Mouse (Mus musculus) gastrocnemius, adult 8-10 months (tissue): ENCODE data around the gene Calb2. TPM values are rescaled to one million over a fixed set of nuclear protein-coding genes. Genes with fewer than 3 reads are reported as not detected.

Source experiments
- DNase-seq, 2 experiments: peaks; one replicate each; pipeline ENCODE4 v3.0.0; 2022; ENCODE audit warnings: low spot score in 2 of 2
- total RNA-seq, 4 experiments: library from RNA; stranded (reverse); gene quantifications; 2 replicates each; pipeline ENCODE4 v1.2.4; 2022

Gene Calb2
- not detected for total RNA-seq

DNA sequence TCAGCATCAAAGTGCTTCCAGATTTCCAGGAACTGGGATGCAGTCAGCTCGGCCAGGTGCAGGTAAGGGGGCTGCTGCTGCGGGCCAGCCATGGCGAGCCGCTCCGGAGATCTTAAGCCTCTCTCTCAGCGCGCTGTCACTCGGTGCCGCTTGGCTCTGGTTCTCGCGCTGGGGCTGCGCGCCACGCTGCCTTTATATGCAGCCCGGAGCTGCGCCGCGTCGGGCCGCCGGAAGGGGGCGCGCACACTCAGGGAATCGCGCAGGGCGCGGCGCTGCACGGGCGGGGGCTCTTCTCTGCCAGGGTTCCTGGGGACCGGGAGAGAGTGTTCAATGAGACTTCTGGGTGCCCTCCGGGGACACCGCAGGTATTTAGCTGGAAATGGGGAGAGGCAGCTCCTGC lies at the start of gene Calb2:
Calb2 (minus strand) TSS at position 165 of the 400 bp plus-strand sequence.
- DNase-seq: peak in 1 of 2 experiments; percentile 8

DNA sequence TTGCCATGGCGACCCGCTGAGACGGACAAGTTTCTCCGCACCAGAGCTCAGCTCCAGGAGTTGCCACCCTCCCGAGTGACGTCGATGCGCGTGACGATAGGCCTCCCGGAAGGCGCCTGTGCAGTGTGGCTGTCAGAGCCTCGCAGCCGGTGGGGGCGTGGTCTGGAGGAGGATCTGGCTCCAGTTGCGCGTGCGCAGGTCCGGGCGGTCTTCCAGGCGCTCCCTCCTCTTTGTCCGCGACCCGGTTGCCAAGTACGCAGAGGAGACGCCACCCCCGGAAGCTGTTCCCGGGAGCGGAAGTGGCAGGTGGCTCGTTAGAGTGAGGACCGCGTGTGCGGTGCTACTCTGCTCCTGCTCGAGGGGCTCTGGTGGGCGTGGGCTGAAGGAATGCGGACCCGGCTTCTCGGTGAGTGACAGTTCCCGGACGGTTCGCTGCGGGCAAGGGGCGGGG lies 49.7 kb upstream of the Calb2 start:
- peak; percentile 98 to 100 for DNase-seq

DNA sequence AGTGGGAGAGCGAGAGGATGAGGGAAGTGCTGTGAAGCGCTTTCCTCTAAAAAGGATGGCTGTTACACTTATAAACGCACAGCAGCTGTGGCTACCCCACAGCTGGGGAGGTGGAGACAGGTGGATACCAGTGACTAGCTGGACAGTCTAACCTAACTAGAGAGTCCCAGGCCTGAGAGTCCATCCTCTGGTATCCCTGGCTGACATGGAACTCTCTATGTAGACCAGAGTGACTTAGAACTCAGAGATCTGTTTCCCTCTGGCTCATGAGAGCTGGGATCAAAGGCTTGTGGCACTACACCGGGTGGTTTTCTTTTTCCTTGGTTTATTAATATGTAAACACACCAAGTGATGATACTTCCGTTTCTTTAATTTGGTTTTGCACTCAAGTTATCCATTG lies 49.2 kb upstream of the Calb2 start:
- no peak for DNase-seq

DNA sequence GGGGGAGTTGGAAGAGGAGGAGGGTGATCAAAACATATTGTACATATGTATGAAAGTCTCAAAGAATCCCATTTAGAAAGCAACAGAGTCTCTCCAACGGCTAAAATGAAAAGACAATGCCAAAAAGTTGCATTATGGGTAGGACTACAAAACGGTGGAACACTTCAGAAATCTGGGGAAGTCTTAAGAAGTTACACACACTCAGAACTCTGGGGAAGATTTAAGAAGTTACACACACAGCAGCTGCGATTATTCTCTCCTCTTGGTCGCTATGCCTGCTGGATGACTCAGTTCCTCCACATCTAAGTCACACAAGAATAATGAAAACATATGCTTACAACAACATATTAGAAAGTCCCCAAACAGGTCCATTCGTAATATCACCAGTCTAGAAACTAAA lies 48.2 kb upstream of the Calb2 start:
- no peak for DNase-seq

DNA sequence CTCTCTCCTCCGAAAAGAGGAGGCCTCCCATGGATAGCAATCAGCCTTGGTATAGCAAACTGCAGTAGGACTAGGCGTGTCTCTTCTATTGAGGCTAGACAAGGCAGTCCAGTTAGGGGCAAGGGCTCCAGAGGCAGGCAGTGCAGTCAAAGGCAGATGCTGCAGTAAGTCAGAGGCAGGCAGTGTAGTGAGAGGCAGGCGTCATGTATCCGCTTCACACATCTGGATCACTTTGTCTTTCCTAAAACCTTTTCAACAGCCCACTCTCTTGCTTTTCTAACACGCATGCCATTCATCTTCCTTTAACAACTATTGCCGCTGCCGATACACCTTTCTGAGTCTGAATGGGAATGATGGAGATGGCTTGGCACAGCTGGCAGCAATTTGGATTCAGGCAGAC lies 47.4 kb upstream of the Calb2 start, which contains the start of gene Cmtr2:
Cmtr2 (plus strand) TSS at position 301 of the 400 bp plus-strand sequence.
- DNase-seq: no peak

DNA sequence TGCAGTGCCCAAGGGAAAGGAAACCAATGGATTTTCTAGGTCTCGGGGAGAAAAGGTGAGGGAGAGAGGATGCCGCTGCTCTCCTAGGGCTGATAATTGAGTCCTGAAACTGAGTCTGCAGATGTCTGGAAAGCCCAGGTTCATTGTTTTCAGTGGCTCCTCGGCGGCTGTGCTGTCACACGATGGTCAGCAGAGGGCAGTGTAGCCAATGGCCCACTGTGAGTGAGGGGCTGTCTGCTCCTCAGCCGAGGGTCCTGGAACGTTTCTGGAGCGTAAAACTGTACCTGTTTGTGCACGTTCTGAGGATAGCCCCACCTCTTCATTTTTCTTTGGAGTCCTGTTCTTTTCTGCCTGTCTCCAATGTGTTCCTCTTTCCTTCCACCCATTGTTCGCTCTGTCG lies 33.8 kb upstream of the Calb2 start:
- DNase-seq: no peak

DNA sequence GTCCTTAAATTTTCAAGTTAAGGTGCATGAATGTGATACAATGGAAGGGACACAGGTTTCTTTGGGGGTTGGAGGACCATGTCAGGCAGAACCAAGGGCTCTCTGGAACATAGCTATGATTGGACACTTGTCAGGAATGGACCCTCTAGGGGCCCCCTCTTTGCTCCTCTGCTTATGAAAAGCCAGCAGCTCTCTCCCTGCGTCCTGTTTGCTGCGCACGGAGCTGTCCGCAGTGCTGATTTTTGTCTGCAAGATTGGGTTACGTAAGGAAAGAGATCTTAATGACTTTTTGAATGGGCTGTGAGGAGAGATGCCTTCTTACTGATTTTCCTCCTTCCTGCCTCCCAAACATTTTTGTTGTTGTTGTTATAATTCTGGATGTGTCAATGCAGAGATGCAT lies 28.7 kb upstream of the Calb2 start:
- DNase-seq: no peak

DNA sequence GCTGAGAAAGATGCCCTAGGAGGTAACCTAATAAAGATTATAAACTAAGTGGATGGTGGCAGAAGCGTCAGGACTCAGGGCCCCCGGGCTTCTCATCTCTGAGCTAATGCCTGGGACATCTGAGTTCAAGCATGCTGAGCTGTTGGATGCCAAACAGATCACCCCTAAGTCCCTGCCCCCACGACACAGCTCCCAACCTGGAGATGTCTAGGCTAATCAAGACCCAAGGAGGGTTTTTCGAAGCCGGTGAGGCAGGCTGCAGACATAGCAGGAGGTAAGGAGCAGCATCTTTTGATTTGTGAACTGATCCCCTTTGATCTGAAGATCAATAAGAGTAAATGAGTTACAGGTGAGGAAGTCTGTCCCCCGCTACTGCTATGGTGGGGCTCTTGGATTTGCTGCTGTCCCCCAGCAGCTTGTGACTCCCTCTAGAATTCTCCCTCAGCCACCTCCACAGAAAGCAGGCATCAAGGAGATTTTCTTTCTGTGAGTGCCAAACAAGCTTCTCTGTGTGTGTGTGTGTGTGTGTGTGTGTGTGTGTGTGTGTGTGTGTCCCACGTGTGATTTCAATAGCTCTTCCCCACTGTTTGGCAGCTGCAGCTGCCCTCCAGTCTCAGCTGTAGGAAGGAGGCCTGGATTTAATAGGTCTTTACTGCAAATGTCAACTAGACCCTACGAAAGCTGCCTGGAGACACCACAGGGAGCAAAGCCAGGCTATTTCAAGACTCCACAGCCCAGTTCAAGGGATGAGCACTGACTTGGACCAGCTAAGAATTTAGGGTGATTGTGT lies 21.1 kb upstream of the Calb2 start:
- no peak for DNase-seq

DNA sequence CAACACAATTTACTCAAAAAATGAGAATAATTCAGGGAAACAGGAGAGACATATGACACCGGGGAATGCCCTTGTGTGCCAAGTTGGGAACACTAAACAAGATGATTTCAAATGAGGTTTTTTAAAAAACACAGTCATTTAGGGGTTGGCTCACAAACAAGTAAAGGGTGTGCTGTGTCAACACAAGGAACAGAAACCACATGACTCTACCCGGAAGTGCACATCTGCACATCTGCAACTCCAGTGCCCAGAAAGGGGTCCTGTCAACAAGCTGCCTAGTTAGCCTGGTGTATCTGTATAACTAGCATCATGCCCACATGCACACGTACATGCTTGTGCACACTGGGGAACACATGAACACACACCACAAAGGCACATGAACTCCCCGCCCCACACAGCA lies 17.5 kb upstream of the Calb2 start:
- no peak for DNase-seq

DNA sequence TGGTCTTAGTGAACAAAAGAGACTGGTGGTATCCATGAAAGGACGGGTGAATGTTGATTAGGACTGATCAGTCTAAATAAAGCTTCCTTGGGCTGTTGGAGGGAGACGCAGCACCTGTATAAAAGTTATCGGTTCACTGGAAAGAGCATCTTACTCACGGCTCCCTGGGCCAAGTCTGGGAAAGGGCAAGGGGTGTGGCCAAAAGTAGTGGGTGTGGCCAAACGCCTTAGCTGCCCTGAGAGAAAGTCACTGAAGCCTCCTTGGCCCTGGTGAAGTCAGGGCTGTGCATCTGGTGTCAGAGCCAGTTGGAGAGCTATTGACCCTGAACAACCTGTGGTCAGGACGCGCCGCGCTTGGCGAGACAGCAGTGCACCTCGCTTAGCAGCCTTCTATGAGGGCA lies 15.7 kb upstream of the Calb2 start:
- DNase-seq: no peak

DNA sequence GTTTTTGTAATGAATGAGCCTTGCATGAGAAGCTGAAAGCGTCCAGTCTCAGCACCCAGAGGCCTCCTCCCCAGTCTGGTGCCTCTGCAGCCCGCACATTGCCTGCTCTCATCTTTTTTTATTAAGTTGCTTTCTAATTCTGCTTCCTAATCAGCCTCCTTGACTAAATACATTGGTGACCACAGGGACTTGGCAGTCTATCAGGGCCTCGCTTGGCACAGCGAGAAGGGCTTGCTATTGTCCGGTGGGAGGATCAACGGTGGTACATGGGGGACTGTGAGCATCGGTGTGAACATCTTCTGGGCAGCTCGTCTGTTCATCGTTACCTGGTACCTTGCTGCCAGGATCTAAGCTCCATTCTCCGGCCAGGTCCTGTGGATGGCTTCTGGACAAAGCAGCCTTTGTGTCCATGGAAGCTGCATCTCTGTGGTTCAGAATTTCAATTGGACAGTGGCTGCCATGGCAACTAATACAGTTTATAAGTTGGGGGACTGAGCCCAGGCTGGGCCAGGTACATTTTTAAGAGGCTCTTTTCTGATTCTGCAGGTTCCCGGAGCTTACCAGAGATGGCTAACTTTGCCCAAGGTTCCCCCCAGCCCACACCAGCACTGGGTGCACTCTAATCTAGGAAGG lies 14.8 kb upstream of the Calb2 start:
- DNase-seq: no peak

DNA sequence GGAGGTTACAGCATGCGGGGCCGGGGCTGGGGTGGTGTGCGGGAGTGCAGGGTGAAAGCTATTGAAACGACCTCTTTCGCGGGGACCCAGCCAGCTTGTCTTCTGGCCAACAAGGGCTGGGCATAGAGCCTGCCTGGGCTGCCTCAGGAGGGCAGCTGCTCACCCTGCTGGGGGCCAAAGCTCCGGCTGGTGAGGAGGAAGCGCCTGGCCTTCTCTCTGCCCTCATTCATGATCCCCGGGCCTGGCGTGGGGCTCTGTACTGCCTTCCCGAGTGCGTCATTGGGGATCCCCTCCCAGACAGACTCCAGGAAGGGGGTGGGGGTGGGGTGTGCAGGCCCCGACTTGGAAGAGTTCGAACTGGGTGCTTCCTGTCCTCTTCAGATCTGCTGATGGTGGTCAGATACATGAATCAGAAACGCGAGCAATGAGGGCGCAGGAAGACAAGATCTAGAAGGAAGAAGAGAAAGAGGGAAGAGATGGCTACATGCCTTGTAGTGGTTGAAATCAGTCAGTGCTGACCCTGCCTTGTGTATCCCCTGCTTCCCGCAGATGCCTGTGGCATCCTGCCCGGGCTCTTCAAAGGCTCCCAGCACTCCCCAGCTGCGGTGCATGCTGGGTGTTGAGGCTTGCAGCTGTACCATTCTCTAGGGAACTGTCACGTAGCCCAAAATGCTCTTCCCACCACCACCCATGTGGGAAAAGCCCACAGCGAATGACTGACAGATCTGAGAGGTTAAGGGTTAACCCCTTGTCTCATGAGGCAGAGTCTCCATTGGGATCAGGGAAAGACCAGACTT lies 9.5 kb upstream of the Calb2 start:
- peak in 1 of 2 experiments; percentile 14 for DNase-seq

DNA sequence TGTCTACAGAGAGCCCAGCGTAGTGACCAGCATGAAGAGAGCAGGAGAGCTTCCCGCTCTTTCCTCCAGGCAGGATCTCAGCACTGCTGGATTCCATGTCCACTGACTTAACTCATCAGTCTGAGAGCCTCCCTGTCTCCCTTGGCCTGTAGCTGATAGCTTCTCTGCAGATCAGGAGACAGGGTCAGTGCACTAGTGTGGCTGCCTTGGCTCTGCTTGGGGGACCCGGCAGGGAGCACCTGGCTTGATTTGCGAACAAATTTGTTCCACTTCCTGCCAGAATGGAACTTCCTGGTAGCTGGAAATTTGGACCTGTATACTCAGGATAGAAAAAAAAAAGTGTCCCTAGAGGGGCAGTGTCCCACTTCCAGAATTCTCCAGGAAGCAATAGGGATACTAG lies 6.8 kb upstream of the Calb2 start:
- no peak for DNase-seq

DNA sequence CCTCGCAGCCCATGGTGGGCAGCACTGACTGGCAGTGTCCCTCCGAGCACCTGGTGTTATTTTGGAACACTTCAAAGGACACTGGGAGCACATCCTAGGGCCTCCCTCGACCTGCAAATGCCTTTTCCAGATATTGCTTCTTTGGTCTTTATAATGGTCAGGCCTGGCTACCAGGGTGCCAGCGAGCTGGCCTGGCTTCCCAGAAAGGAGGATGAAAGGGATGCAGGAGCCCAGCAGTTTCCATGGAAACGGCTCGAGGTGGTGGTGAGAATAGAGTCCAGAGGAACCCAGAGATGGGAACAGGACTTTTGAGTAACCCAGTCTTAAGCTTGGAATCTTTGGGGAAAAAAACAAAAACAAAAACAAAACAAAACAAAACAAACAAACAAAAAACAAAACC lies 4.2 kb upstream of the Calb2 start:
- no peak for DNase-seq

DNA sequence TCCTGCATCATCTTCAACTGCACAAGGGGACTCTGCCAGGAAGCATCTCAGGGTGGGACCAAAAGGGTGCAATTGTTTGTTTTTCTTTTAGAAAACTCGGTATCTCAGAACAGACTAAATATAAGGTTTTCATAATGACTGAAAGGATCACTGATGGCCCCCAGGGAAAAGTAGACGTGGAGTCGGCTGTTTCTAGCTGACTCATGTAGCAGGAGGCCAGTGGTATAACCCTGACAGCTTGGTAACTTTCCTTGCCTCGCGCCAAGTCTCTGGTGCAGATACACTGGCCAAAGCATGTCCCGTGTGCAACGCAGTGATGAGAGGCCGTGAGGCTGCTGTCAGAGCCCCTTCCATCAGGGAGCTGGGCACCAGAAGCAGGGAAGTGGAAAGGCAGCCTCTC lies 1.7 kb downstream of the Calb2 start:
- no peak for DNase-seq

DNA sequence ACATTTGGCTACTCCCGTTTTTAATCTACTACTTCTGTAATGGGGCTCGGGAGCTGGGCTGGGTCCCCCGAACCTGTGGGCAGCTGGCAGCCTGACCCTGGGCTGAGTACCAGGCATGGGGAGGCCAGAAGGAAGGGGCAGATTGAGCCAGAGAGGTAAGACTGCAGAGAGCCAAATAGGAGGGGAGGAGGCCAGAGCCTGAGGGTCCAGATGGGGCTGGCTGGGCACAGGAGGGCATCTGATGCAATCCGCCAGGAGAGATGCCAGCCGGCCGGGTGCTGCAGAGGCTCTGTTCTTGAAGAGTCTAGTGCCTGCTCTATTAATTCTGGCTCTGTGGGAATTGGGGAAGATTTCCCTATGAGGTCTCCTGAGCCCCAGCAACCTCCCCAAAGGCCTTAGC lies 6.0 kb downstream of the Calb2 start:
- no peak for DNase-seq

DNA sequence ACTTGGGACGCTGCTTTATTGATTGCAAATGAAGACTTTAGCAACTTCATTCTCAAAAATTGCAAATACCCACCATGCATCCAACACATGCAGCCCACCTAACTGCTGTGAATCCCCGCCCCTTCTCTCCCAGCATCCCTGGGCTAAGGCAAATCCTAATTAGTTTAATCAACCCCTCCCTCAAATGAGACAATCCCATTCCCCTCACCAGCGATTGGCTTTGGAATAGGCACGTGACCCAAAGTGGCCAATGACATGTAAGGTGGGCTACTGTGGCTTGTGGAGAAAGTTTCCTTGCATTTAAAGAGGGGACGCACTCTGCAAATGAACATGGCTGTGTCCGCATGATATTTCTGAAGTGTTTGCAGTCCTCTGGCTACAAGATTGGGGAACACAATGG lies 15.1 kb downstream of the Calb2 start:
- DNase-seq: no peak

DNA sequence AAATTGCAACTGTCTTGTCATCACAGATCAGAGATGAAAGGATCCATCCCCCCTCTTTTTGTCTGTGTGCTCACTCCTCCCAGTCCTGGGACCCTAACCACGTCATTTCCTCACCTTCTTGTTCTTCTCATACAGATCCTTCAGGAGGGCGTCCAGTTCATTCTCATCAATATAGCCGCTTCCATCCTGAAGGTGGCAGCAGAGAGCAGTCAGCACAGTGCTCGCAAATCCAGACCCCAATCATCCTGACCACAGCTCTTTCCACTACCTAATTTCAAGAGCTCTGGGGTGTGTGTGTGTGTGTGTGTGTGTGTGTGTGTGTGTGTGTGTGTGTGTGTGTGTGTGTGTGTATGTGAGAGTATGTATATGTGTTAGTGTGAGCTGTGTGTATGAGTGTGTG lies 22.5 kb downstream of the Calb2 start:
- no peak for DNase-seq

DNA sequence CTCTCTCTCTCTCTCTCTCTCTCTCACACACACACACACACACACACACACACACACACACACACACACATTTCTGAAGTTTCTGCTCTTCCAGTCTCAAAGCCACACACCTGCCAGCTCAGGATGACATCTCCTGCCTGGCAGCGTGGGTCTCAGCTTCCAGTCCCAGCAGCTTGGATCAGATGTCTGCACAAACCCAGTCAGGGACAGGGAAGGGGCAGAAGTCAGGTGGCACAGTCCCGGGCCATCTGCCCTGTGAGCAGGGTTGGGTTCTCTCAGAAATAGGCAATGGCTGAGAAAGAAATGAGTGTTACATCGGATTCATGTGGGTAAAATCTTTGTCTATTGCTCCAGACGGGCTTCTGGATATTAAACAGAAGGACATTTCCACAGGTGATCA lies 27.2 kb downstream of the Calb2 start:
- DNase-seq: no peak

DNA sequence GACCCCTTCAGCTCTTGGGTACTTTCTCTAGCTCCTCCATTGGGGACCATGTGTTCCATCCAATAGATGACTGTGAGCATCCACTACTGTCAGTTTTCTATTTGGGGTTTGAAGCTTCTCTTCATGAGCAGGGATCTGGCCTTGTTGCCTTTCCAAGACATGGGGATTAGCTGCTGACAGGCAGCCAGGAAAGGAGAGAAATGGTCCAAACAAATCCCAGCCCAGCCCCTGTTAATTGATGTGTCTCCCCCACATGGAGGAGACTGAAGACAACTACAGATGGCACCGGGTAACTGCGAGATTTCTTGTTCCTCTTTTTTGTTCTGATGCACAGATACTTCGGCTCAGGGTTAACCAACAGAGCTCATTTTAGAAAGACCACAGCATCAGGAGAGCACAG lies 27.9 kb downstream of the Calb2 start:
- no peak for DNase-seq

DNA sequence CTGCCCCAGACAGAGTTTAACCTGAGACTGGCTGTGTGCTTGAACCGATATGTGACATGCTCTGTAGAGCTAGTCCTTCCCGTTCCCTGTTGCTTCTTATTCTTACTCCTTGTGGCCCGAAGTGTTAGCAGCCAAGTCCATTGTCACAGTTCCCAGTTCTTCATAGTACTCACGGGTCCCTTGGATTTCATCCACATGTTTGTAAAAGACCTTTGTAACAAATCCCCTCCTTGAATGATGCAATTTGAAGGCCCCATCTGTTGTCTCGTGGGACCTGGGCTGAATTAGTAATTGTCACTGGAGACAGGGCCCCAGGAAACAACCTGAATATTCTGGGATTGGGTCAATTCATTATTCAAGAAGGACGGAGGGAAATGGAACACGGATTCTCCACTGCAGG lies 32.5 kb downstream of the Calb2 start:
- DNase-seq: no peak

DNA sequence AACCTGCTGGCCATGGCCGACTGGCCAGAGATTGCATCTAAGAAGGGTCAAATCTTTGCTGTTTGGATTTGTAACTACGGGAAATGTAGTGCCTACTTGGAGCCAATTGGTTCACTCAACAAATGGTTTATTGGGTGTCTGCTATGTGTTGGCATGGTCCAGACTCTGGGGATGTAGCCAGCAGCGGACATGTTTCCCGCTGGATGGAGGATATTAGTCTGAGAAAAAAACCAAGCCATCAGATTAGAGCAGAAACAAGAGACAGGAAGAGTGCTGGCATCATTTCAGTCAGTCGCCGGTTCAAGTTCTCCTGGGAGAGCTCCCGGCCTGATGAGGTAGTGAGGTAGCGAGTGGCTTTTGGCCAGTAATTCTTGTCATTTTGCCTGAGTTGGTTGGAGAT lies 33.8 kb downstream of the Calb2 start:
- no peak for DNase-seq
